Mouse (Mus musculus): ENCODE results near the gene Hdac10. TPM values are rescaled to one million over a fixed set of nuclear protein-coding genes. Genes with fewer than 3 reads are reported as not detected.

Hdac10 gene
- polyA plus RNA-seq, 1 experiment from 2014 or later = 15.0 TPM

GRCm38 (mm10) chr15:89172276-89172935 lies 43.9 kb upstream of the Hdac10 start:
- Histone ChIP-seq H3K27ac (ENCODE audit: low read length) (peak overlapping the region; percentile 53; the same call in 1 of the 2 replicates), H3K4me3 (ENCODE audit: low read depth, low read length) (peak overlapping the region; percentile 50), H3K9ac (replicated peaks; ENCODE audit: low read depth, low read length) (peak overlapping the region; percentile 55; the same call in 1 of the 2 replicates), H3K4me2 (replicated peaks; ENCODE audit: low read depth, low read length) (peak overlapping the region; percentile 100), H3K36me3 (ENCODE audit: control insufficient read depth, insufficient read depth, low read length) (peaks cover 10% of the 10 kb centered on the region), H3K4me1 (ENCODE audit: control insufficient read depth, insufficient read depth, low read length) (peaks cover 72% of the 10 kb centered on the region), H3K9me3 (ENCODE audit: control insufficient read depth, low read depth, low read length) (no peaks in the 10 kb centered on the region), H3K27me3 (ENCODE audit: control insufficient read depth, insufficient read depth, low read length) (no peaks in the 10 kb centered on the region)
- ATAC-seq (ENCODE audit: insufficient number of reproducible peaks, insufficient read depth, low FRiP score, low read depth) = no peak
- WGBS = 47% methylated on average over 17 of the region's 17 CpGs

GRCm38 (mm10) chr15:89171526-89172051 lies 43.1 kb upstream of the Hdac10 start:
- Histone ChIP-seq H3K4me3 (ENCODE audit: low read depth, low read length) (no peak overlapping the region), H3K4me1 (ENCODE audit: control insufficient read depth, insufficient read depth, low read length) (peaks cover 64% of the 10 kb centered on the region), H3K4me2 (replicated peaks; ENCODE audit: low read depth, low read length) (no peak overlapping the region), H3K36me3 (ENCODE audit: control insufficient read depth, insufficient read depth, low read length) (peaks cover 18% of the 10 kb centered on the region), H3K9me3 (ENCODE audit: control insufficient read depth, low read depth, low read length) (no peaks in the 10 kb centered on the region), H3K27ac (ENCODE audit: low read length) (no peak overlapping the region), H3K9ac (replicated peaks; ENCODE audit: low read depth, low read length) (no peak overlapping the region), H3K27me3 (ENCODE audit: control insufficient read depth, insufficient read depth, low read length) (no peaks in the 10 kb centered on the region)
- 86% methylated on average over 5 of the region's 5 CpGs for WGBS
- ATAC-seq (ENCODE audit: insufficient number of reproducible peaks, insufficient read depth, low FRiP score, low read depth) = no peak

- Histone ChIP-seq H3K9ac (replicated peaks; ENCODE audit: low read depth, low read length) (no peak overlapping the region), H3K27ac (ENCODE audit: low read length) (peak overlapping the region; percentile 78), H3K27me3 (ENCODE audit: control insufficient read depth, insufficient read depth, low read length) (no peaks in the 10 kb centered on the region), H3K36me3 (ENCODE audit: control insufficient read depth, insufficient read depth, low read length) (peaks cover 33% of the 10 kb centered on the region), H3K9me3 (ENCODE audit: control insufficient read depth, low read depth, low read length) (no peaks in the 10 kb centered on the region), H3K4me3 (ENCODE audit: low read depth, low read length) (no peak overlapping the region), H3K4me1 (ENCODE audit: control insufficient read depth, insufficient read depth, low read length) (peaks cover 51% of the 10 kb centered on the region), H3K4me2 (replicated peaks; ENCODE audit: low read depth, low read length) (peak overlapping the region; percentile 28; the same call in 1 of the 2 replicates)
- 37% methylated on average over 3 of the region's 3 CpGs for WGBS
- no peak for ATAC-seq (ENCODE audit: insufficient number of reproducible peaks, insufficient read depth, low FRiP score, low read depth)
Observed at GRCm38 (mm10) chr15:89170102-89170501, 41.6 kb upstream of the Hdac10 start.

GRCm38 (mm10) chr15:89169431-89169830 lies 40.9 kb upstream of the Hdac10 start:
- Histone ChIP-seq H3K4me2 (replicated peaks; ENCODE audit: low read depth, low read length) (peak overlapping the region; percentile 28), H3K4me3 (ENCODE audit: low read depth, low read length) (no peak overlapping the region), H3K36me3 (ENCODE audit: control insufficient read depth, insufficient read depth, low read length) (peaks cover 40% of the 10 kb centered on the region), H3K9ac (replicated peaks; ENCODE audit: low read depth, low read length) (no peak overlapping the region), H3K4me1 (ENCODE audit: control insufficient read depth, insufficient read depth, low read length) (peaks cover 44% of the 10 kb centered on the region), H3K27ac (ENCODE audit: low read length) (peak overlapping the region; percentile 78), H3K9me3 (ENCODE audit: control insufficient read depth, low read depth, low read length) (no peaks in the 10 kb centered on the region), H3K27me3 (ENCODE audit: control insufficient read depth, insufficient read depth, low read length) (no peaks in the 10 kb centered on the region)
- 1% methylated on average over 10 of the region's 10 CpGs for WGBS
- peak; percentile 74 for ATAC-seq (ENCODE audit: insufficient number of reproducible peaks, insufficient read depth, low FRiP score, low read depth)

GRCm38 (mm10) chr15:89168922-89169321 lies 40.4 kb upstream of the Hdac10 start:
- Histone ChIP-seq H3K4me3 (ENCODE audit: low read depth, low read length) (no peak overlapping the region), H3K27ac (ENCODE audit: low read length) (peak overlapping the region; percentile 78), H3K9me3 (ENCODE audit: control insufficient read depth, low read depth, low read length) (no peaks in the 10 kb centered on the region), H3K9ac (replicated peaks; ENCODE audit: low read depth, low read length) (no peak overlapping the region), H3K27me3 (ENCODE audit: control insufficient read depth, insufficient read depth, low read length) (no peaks in the 10 kb centered on the region), H3K36me3 (ENCODE audit: control insufficient read depth, insufficient read depth, low read length) (peaks cover 45% of the 10 kb centered on the region), H3K4me2 (replicated peaks; ENCODE audit: low read depth, low read length) (peak overlapping the region; percentile 28; the same call in 1 of the 2 replicates), H3K4me1 (ENCODE audit: control insufficient read depth, insufficient read depth, low read length) (peaks cover 39% of the 10 kb centered on the region)
- no peak for ATAC-seq (ENCODE audit: insufficient number of reproducible peaks, insufficient read depth, low FRiP score, low read depth)
- 41% methylated on average over 10 of the region's 10 CpGs for WGBS

- no peak overlapping the region for H3K4me2 ChIP-seq (replicated peaks; ENCODE audit: low read depth, low read length)
- no peak for ATAC-seq (ENCODE audit: insufficient number of reproducible peaks, insufficient read depth, low FRiP score, low read depth)
- no peaks in the 10 kb centered on the region for H3K27me3 ChIP-seq (ENCODE audit: control insufficient read depth, insufficient read depth, low read length)
- 94% methylated on average over 12 of the region's 12 CpGs for WGBS
- peaks cover 24% of the 10 kb centered on the region for H3K4me1 ChIP-seq (ENCODE audit: control insufficient read depth, insufficient read depth, low read length)
- peaks cover 79% of the 10 kb centered on the region for H3K36me3 ChIP-seq (ENCODE audit: control insufficient read depth, insufficient read depth, low read length)
- no peak overlapping the region for H3K4me3 ChIP-seq (ENCODE audit: low read depth, low read length)
- H3K27ac ChIP-seq (ENCODE audit: low read length) = no peak overlapping the region
- H3K9ac ChIP-seq (replicated peaks; ENCODE audit: low read depth, low read length) = no peak overlapping the region
- H3K9me3 ChIP-seq (ENCODE audit: control insufficient read depth, low read depth, low read length) = no peaks in the 10 kb centered on the region
Observed at GRCm38 (mm10) chr15:89165478-89165877, 37.0 kb upstream of the Hdac10 start.

GRCm38 (mm10) chr15:89161397-89161796 lies 32.9 kb upstream of the Hdac10 start:
- WGBS = 81% methylated on average over 9 of the region's 9 CpGs
- peak; percentile 47; the same call in 1 of the 2 replicates for ATAC-seq (ENCODE audit: insufficient number of reproducible peaks, insufficient read depth, low FRiP score, low read depth)

GRCm38 (mm10) chr15:89158516-89158915 lies 30.0 kb upstream of the Hdac10 start:
- no peak overlapping the region for H3K27ac ChIP-seq (ENCODE audit: low read length)
- H3K36me3 ChIP-seq (ENCODE audit: control insufficient read depth, insufficient read depth, low read length) = peaks cover 90% of the 10 kb centered on the region
- ATAC-seq (ENCODE audit: insufficient number of reproducible peaks, insufficient read depth, low FRiP score, low read depth) = no peak
- H3K9me3 ChIP-seq (ENCODE audit: control insufficient read depth, low read depth, low read length) = no peaks in the 10 kb centered on the region
- H3K9ac ChIP-seq (replicated peaks; ENCODE audit: low read depth, low read length) = no peak overlapping the region
- H3K4me2 ChIP-seq (replicated peaks; ENCODE audit: low read depth, low read length) = no peak overlapping the region
- H3K4me3 ChIP-seq (ENCODE audit: low read depth, low read length) = no peak overlapping the region
- H3K4me1 ChIP-seq (ENCODE audit: control insufficient read depth, insufficient read depth, low read length) = 0 out of 2 replicates have a peak, but pooled peaks cover 5% of the 10 kb centered on the region
- 93% methylated on average over 16 of the region's 16 CpGs for WGBS
- H3K27me3 ChIP-seq (ENCODE audit: control insufficient read depth, insufficient read depth, low read length) = no peaks in the 10 kb centered on the region

More at GRCm38 (mm10) chr15:89161397-89161796, 32.9 kb upstream of the Hdac10 start:
- Histone ChIP-seq H3K9ac (replicated peaks; ENCODE audit: low read depth, low read length) (no peak overlapping the region), H3K27me3 (ENCODE audit: control insufficient read depth, insufficient read depth, low read length) (no peaks in the 10 kb centered on the region), H3K4me2 (replicated peaks; ENCODE audit: low read depth, low read length) (no peak overlapping the region), H3K27ac (ENCODE audit: low read length) (0 out of 2 replicates have a peak overlapping the region, but pooled peaks have one; percentile 6), H3K9me3 (ENCODE audit: control insufficient read depth, low read depth, low read length) (no peaks in the 10 kb centered on the region), H3K4me3 (ENCODE audit: low read depth, low read length) (no peak overlapping the region), H3K4me1 (ENCODE audit: control insufficient read depth, insufficient read depth, low read length) (0 out of 2 replicates have a peak, but pooled peaks cover 5% of the 10 kb centered on the region), H3K36me3 (ENCODE audit: control insufficient read depth, insufficient read depth, low read length) (peaks cover 96% of the 10 kb centered on the region)

Data from stomach, embryonic 14.5 days (tissue).